Mouse (Mus musculus): ENCODE results near the gene Apol10a. TPM values are rescaled to one million over a fixed set of nuclear protein-coding genes. Genes with fewer than 3 reads are reported as not detected.
A peak's percentile ranks its signal among the peaks of the same experiment; 100 is the strongest.
"Not testable (repeated sequence)": the region's sequence is repeated elsewhere in the genome, so short reads cannot be mapped to it uniquely, and the experiment has no call there.

Gene Apol10a
- polyA plus RNA-seq, 1 experiment from 2014 or later, result not detected

DNA sequence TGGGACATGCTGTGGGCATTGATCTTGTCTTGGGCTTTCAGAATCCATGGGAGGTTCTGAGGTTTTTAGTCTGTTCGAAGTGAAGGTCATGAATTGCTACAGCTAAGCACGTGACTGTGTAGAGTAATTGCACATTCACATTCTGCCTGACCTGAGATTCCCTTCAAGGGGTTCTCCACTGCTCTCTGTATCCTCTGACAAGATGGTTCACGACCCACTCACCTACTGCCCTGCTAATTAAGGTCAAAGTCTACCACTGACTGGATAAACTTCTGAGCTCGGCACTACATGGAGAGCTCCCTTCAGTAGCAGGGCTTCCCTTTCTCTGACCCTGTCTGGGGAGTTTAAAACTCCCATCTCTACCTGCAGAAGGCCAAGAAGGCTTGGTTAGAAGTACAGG lies 43.7 kb downstream of the Apol10a start:
- not testable (repeated sequence) for H3K9ac ChIP-seq; H3K4me1 ChIP-seq (replicated peaks); H3K36me3 ChIP-seq; H3K27me3 ChIP-seq; H3K4me3 ChIP-seq; H3K4me2 ChIP-seq; H3K27ac ChIP-seq; H3K9me3 ChIP-seq (replicated peaks); ATAC-seq (replicated peaks; ENCODE audit: insufficient number of reproducible peaks, insufficient read depth, low FRiP score, low read depth)
- 62% methylated on average over 4 of the region's 4 CpGs for WGBS

DNA sequence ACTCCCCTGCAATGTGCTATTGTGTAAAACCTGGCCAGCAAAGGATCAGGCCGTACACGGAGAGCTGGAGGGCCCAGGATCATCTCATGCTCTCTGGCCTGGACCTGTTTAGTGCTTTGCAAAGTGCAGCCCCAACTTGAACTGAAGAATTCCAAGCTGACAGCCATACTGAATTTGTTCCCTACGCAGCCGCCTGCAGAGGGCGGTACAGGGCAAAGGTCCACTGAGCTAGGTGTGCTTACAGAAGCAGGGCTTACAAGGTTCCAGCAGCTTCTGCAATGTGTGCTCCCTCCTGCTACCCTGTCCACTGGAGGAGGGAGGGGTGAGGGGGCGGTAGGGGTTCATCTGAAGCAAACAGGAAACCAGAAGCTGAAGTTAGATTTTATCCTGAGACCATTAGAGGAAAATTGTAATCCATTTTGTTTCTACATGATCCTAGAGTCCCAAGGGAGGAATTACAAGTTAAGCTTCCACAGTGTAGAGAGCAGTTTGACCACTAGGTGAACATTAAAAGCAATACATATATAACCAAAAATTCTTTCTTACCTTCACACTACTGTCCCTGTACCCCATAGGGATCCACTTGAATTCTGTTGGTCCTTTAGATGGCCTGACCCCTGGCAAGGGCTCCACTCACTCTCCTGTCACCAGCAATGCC lies 46.5 kb downstream of the Apol10a start:
- H3K9ac ChIP-seq; H3K4me3 ChIP-seq; H3K4me2 ChIP-seq; H3K36me3 ChIP-seq; H3K27me3 ChIP-seq; H3K4me1 ChIP-seq (replicated peaks); H3K9me3 ChIP-seq (replicated peaks); H3K27ac ChIP-seq: not testable (repeated sequence)
- WGBS, result 7% methylated on average over 6 of the region's 6 CpGs
- 0 out of 2 replicates have a peak, but pooled peaks have one; percentile 27 for ATAC-seq (replicated peaks; ENCODE audit: insufficient number of reproducible peaks, insufficient read depth, low FRiP score, low read depth)

DNA sequence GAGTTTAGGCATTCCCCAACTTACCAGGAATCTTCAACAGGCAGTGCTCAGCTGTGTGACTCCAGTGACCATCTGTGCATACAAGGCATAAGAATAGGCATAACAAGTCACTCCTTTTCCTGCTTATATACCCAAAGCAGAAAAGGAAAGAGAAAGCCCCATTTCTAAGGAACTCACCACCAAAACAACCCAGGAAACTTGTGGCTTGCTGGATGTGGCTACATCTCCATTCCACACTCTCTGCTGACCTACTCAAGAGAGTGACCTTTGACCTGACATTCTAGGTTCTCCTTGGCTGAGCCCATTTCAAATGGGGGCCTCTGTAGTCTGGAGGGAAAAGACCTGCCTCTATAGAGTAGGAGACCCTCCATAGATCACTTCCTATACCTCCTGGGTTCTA lies 56.4 kb downstream of the Apol10a start, which contains the start of gene Apol7c:
Apol7c (minus strand) TSS at position 101 of the 400 bp plus-strand sequence.
- H3K4me1 ChIP-seq (replicated peaks), result no peaks in the 10 kb centered on the region
- no peak within 1 kb of the TSS for H3K4me3 ChIP-seq
- no peak for ATAC-seq (replicated peaks; ENCODE audit: insufficient number of reproducible peaks, insufficient read depth, low FRiP score, low read depth)
- H3K27me3 ChIP-seq, result no peaks in the 10 kb centered on the region
- no peak within 1 kb of the TSS for H3K27ac ChIP-seq
- H3K4me2 ChIP-seq, result no peak within 1 kb of the TSS
- no peaks in the 10 kb centered on the region for H3K9me3 ChIP-seq (replicated peaks)
- H3K36me3 ChIP-seq, result no peaks in the 10 kb centered on the region
- no peak within 1 kb of the TSS for H3K9ac ChIP-seq

DNA sequence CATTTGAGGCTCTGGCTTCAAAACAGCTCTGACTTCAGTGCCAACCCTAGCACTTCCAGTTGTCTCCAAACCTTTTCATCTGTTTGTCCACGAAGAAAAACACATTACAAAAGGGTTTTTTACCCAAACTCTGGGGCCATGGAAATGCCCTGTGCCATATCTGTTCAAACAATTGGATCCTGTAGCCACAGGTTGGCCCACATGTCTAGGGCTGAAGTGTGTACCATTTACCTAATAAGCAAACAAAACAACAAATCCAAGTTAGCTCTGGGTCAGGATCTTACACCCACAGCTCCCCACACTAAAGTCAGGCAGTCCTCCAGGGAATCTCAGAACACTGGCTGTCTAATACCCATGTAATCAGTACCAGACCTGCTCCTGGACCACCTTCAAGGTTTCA lies 62.4 kb downstream of the Apol10a start:
- not testable (repeated sequence) for H3K4me3 ChIP-seq; H3K36me3 ChIP-seq; ATAC-seq (replicated peaks; ENCODE audit: insufficient number of reproducible peaks, insufficient read depth, low FRiP score, low read depth); H3K4me2 ChIP-seq; H3K9ac ChIP-seq; H3K9me3 ChIP-seq (replicated peaks); H3K27me3 ChIP-seq; H3K27ac ChIP-seq; H3K4me1 ChIP-seq (replicated peaks)
- WGBS, result 12% methylated on average over 1 of the region's 1 CpGs

Other genes starting within 250 kb of the Apol10a start
- 54.6 and 61.2 TPM in 2 replicates for gene Rbfox2, start 170.0 kb upstream of the Apol10a start, polyA plus RNA-seq (2015; fragmentation: Nextera tagmentation; extraction: Ambion mirVana)
- 0.14 and 0.15 TPM in 2 replicates for gene Apol7a, start 77.9 kb upstream of the Apol10a start, polyA plus RNA-seq (2015; fragmentation: Nextera tagmentation; extraction: Ambion mirVana)
- 0.53 and 0.79 TPM in 2 replicates for gene Apol9a, start 65.9 kb upstream of the Apol10a start, polyA plus RNA-seq (2015; fragmentation: Nextera tagmentation; extraction: Ambion mirVana)
- 0.30 TPM in 1 of 2 replicates, not detected in the other for gene Apol7b, start 29.6 kb upstream of the Apol10a start, polyA plus RNA-seq (2015; fragmentation: Nextera tagmentation; extraction: Ambion mirVana)
- gene Apol11a, start 31.2 kb downstream of the Apol10a start, polyA plus RNA-seq (2015; fragmentation: Nextera tagmentation; extraction: Ambion mirVana), result not detected in 2 replicates
- gene Apol7c, start 56.3 kb downstream of the Apol10a start, polyA plus RNA-seq (2015; fragmentation: Nextera tagmentation; extraction: Ambion mirVana), result 0.15 TPM in 1 of 2 replicates, not detected in the other
- not detected in 2 replicates for gene 1700025B11Rik, start 84.8 kb downstream of the Apol10a start, polyA plus RNA-seq (2015; fragmentation: Nextera tagmentation; extraction: Ambion mirVana)
- gene Apol10b, start 119.1 kb downstream of the Apol10a start, polyA plus RNA-seq (2015; fragmentation: Nextera tagmentation; extraction: Ambion mirVana), result 0.06 and 0.08 TPM in 2 replicates
- not detected in 2 replicates for gene Gm36245, start 122.2 kb downstream of the Apol10a start, polyA plus RNA-seq (2015; fragmentation: Nextera tagmentation; extraction: Ambion mirVana)
- gene Apol11b, start 166.2 kb downstream of the Apol10a start, polyA plus RNA-seq (2015; fragmentation: Nextera tagmentation; extraction: Ambion mirVana), result 0.40 and 0.66 TPM in 2 replicates
- gene Apol7e, start 221.8 kb downstream of the Apol10a start, polyA plus RNA-seq (2015; fragmentation: Nextera tagmentation; extraction: Ambion mirVana), result 0.05 and 0.14 TPM in 2 replicates

Data from heart, embryonic 15.5 days (tissue).